Mouse (Mus musculus) limb, embryonic 11.5 days (tissue): Measurements from ENCODE around the gene Prkn. TPM values are rescaled to one million over a fixed set of nuclear protein-coding genes. Genes with fewer than 3 reads are reported as not detected.

ENCODE experiments used
- ATAC-seq: fragments of 200-750 bp; cut with Nextera tagmentation; 2 replicates; pipeline ENCODE4 v1.8.0; 2017; ENCODE audit warnings: low read depth; ENCODE audit not compliant: insufficient number of reproducible peaks, low FRiP score, low TSS enrichment
- DNase-seq: peaks from one replicate; pipeline ENCODE4 v3.0.0-alpha.2; 2015; ENCODE audit warnings: low spot score
- H3K27ac ChIP-seq: fragments of 300-500 bp; sonication (generic); replicated peaks from 2 replicates; pipeline ENCODE4 v1.5.1; 2014; ENCODE audit warnings: low read depth, mild to moderate bottlenecking, low read length
- H3K27me3 ChIP-seq: fragments of 300-500 bp; sonication (generic); 2 replicates; pipeline ENCODE4 v1.6.1; 2014; ENCODE audit warnings: mild to moderate bottlenecking, low read length, mixed read lengths; ENCODE audit not compliant: control insufficient read depth, insufficient read depth
- H3K36me3 ChIP-seq: fragments of 300-500 bp; sonication (generic); 2 replicates; pipeline ENCODE4 v1.6.1; 2014; ENCODE audit warnings: mild to moderate bottlenecking, low read length, moderate library complexity, mixed read lengths; ENCODE audit not compliant: control insufficient read depth, insufficient read depth
- H3K4me1 ChIP-seq: fragments of 300-500 bp; sonication (generic); 2 replicates; pipeline ENCODE4 v1.6.1; 2014; ENCODE audit warnings: low read length, mixed read lengths; ENCODE audit not compliant: control insufficient read depth, insufficient read depth
- H3K4me2 ChIP-seq: fragments of 300-500 bp; sonication (generic); 2 replicates; pipeline ENCODE4 v1.6.1; 2014; ENCODE audit warnings: low read depth, mild to moderate bottlenecking, moderate library complexity; ENCODE audit not compliant: severe bottlenecking
- H3K4me3 ChIP-seq: fragments of 300-500 bp; sonication (generic); 2 replicates; pipeline ENCODE4 v1.5.1; 2014; ENCODE audit warnings: low read depth, low read length
- H3K9ac ChIP-seq: fragments of 300-500 bp; sonication (generic); 2 replicates; pipeline ENCODE4 v1.6.1; 2014; ENCODE audit warnings: mild to moderate bottlenecking, low read length
- H3K9me3 ChIP-seq: fragments of 300-500 bp; sonication (generic); 2 replicates; pipeline ENCODE4 v1.6.1; 2016; ENCODE audit warnings: low read length; ENCODE audit not compliant: control insufficient read depth
- WGBS: fragments of 180-500 bp; shearing (Covaris S2); extraction: QIAGEN DNeasy Blood & Tissue Kit; methylation state at CpG from one replicate; pipeline ENCODE4 v1.1.7; 2014; 5-methylcytosine and 5-hydroxymethylcytosine counted together
- polyA plus RNA-seq: library from polyadenylated mRNA; unstranded; fragments of >200 nt; fragmentation: Nextera tagmentation; extraction: Ambion mirVana; gene quantifications from 2 replicates; pipeline ENCODE4 v1.2.1, GENCODE M21; 2014

The Prkn gene
- polyA plus RNA-seq, 1 experiment from 2014 or later = 1.2 TPM

DNA sequence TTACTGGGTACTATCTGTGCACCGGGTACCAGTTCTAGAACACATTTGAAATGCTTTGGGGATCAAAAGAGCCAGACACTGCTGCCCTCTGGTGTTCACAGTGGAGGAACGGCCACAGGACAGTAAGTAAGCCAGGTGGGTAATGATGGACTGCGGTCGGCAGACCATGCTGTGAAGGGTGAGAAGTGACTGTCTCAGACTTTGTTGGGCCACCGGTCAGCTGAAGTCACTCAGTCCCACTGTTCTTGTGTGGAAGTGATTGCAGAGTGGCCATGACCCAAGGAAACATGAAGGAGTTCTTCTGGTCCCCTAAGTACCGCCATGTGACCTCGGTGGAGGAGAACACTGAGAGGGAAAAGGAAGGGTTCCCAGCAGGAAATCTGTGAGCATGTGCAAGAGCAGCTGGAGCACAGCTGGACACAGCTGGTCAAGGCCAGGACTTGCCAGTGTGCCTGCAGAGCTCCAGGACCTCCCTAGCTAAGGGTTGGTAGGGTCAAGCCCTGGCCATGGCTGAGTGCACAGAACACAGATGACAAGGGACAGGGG is 1135.0 kb downstream of the Prkn start:
- H3K27ac ChIP-seq = no peak overlapping the region
- no peak for ATAC-seq
- H3K4me3 ChIP-seq = no peak overlapping the region
- peaks cover 9% of the 10 kb centered on the region; the same call in 1 of the 2 replicates for H3K4me1 ChIP-seq
- no peak overlapping the region for H3K4me2 ChIP-seq
- peak; percentile 65 for DNase-seq
- whole genome bisulfite sequencing = 33% methylated on average over 7 of the region's 7 CpGs
- no peaks in the 10 kb centered on the region for H3K9me3 ChIP-seq
- no peak overlapping the region for H3K9ac ChIP-seq
- H3K27me3 ChIP-seq = no peaks in the 10 kb centered on the region
- no peaks in the 10 kb centered on the region for H3K36me3 ChIP-seq

DNA sequence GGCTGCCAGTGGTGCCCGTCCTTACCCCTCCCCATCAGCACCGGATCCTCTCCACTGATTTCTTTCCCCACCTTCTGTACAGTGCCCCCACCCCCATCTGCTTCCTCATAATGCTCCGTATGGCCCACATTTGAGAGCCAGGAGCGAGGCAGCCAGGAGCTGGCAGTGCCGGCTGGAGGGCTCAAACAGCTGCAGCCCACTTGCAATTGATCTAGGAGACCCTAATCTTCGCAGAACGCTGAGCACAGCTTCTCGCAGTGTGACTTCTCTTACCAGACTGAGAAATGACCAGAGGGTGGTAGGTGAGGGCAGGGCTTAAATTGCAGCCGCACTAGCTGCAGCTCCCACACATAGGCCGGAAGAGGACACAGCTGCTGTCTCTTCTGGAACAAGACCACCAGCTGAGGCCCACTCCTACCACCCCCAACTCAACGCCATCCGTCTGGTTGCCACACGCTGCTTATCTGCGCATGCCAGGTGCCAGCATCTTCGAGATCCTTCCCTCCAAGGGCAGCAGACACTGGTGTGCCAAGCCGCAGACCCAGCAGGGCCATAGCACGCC is 1138.2 kb downstream of the Prkn start:
- no peak for ATAC-seq
- WGBS = 39% methylated on average over 17 of the region's 17 CpGs

DNA sequence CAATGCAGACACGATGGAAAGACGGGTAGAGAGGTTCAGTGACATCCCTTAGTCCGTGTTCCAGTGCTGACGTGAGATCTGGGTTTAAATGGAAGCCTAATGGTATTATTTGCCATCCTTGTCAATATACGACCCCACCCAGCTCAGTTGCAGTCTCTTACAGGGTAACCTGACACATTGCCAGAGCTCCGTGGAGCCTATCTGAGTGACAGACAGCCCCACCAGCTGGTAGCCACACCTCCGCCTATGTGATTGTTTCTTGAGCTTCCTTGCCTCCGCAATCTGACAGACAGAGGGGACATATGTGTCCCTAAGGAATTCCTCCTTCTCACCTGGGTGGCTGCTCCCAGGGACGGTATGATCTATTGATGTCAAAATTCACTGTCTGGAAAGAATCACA is 1141.5 kb downstream of the Prkn start:
- no peak for ATAC-seq
- WGBS = 64% methylated on average over 9 of the region's 9 CpGs

More for the DNA sequence above, 1138.2 kb downstream of the Prkn start:
- no peak for DNase-seq
- Histone ChIP-seq H3K27ac (no peak overlapping the region), H3K36me3 (no peaks in the 10 kb centered on the region), H3K9me3 (no peaks in the 10 kb centered on the region), H3K4me3 (no peak overlapping the region), H3K4me1 (peaks cover 7% of the 10 kb centered on the region; the same call in 1 of the 2 replicates), H3K4me2 (no peak overlapping the region), H3K9ac (no peak overlapping the region), H3K27me3 (no peaks in the 10 kb centered on the region)

DNA sequence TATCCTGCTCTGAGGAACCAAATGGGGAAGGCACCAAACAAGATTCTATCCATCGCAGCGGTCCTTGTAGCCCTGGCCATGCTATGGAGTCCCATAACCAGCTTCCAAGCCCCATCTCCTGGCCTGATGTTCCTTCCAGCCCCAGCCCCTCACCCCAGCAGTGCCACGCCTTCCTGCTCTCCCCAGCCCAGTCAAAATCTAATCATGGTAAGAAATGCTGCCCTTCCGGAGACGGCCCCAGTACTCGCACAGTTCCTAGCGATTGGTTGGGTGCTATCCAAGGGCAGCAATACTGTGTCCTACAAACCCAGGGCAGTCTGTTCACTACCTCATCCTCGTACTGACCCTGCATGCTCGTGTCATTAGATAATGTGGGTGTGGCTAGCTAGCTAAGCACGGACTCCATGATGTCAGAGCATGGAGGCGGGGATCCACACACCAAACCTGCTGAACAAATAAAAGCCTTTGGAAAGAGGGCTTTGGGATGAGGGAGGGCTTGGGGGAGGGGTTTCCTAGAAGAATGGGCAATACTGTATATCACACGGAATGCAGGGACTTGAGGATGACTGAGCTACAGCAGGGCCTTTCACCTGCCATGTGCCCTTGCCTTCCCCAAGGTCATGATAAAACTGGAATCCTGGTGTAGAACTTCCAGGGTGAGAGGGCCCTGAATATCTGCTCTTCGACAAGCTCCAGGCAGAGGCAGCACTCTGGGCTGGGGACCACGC is 1148.1 kb downstream of the Prkn start:
- 80% methylated on average over 14 of the region's 14 CpGs for WGBS
- H3K27ac ChIP-seq = no peak overlapping the region
- no peaks in the 10 kb centered on the region for H3K9me3 ChIP-seq
- no peaks in the 10 kb centered on the region for H3K27me3 ChIP-seq
- H3K4me2 ChIP-seq = no peak overlapping the region
- DNase-seq = no peak
- no peak overlapping the region for H3K9ac ChIP-seq
- H3K4me1 ChIP-seq = peaks cover 21% of the 10 kb centered on the region
- no peak overlapping the region for H3K4me3 ChIP-seq
- no peak for ATAC-seq
- no peaks in the 10 kb centered on the region for H3K36me3 ChIP-seq

More for the DNA sequence above, 1141.5 kb downstream of the Prkn start:
- no peak overlapping the region for H3K9ac ChIP-seq
- no peak overlapping the region for H3K4me3 ChIP-seq
- no peaks in the 10 kb centered on the region for H3K36me3 ChIP-seq
- H3K27ac ChIP-seq = no peak overlapping the region
- no peaks in the 10 kb centered on the region for H3K27me3 ChIP-seq
- H3K4me1 ChIP-seq = peaks cover 5% of the 10 kb centered on the region; the same call in 1 of the 2 replicates
- no peak overlapping the region for H3K4me2 ChIP-seq
- H3K9me3 ChIP-seq = no peaks in the 10 kb centered on the region
- DNase-seq = no peak

DNA sequence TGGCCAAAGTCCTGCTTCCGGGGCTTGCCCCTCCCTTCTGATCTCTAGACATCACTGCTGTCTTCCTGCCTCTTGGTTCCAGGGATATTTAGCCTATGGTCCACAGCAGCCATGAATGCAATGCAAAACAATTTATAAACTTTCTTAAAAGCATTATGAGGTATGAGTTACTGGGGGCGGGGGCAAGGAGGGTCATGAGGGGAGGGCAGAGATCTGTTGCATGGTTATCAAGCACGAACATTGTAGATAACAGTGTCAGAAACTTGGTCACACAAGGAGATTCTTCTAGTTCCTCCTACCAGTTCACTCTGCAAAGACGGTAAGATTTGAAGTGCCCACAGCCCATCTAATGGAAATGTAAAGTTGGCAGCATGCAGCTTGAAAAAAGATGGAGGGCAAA is 1149.1 kb downstream of the Prkn start:
- 87% methylated on average over 4 of the region's 4 CpGs for WGBS

DNA sequence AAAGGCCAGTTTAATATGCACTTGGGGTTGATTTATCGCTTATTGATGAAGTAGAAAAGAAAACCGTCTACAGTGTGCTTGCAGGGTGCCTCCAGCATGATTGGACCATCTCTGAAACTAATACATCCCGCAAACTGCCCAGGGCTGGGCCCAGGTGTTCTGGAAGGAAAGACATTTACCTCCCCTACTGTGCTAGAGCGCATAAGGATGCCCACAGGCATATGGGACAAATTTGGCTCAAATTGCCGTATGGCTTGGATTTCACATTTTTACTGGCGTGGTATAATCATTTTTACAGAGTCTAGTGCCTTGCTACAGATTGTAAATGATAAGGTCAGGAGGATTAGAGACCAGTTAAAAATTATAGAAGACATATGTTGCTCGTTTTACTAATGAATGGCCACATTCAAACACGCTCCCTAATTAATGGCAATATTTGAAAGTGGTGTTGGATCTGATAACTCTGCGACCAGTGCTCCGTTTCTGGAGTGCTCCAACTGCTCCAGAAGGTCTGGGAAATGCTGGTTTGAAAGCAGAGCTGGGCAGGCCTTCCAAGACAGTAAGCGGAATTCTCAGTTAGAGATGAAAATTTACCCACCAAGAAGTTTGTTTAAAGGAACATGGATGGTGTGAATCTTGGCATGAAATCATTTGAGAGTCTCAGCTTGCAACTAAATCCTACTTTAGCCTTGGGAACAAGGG is 1150.4 kb downstream of the Prkn start:
- H3K4me1 ChIP-seq = peaks cover 21% of the 10 kb centered on the region
- peak overlapping the region; percentile 25 for H3K27ac ChIP-seq
- DNase-seq (peak; percentile 54), ATAC-seq (0 out of 2 replicates have a peak, but pooled peaks have one; percentile 41)
- H3K9ac ChIP-seq = no peak overlapping the region
- WGBS = 22% methylated on average over 11 of the region's 11 CpGs
- no peaks in the 10 kb centered on the region for H3K9me3 ChIP-seq
- H3K36me3 ChIP-seq = no peaks in the 10 kb centered on the region
- no peak overlapping the region for H3K4me3 ChIP-seq
- no peaks in the 10 kb centered on the region for H3K27me3 ChIP-seq
- no peak overlapping the region; the same call in 1 of the 2 replicates for H3K4me2 ChIP-seq

More for the DNA sequence above, 1149.1 kb downstream of the Prkn start:
- peaks cover 21% of the 10 kb centered on the region for H3K4me1 ChIP-seq
- ATAC-seq = no peak
- H3K4me3 ChIP-seq = no peak overlapping the region
- DNase-seq = no peak
- no peak overlapping the region for H3K27ac ChIP-seq
- H3K27me3 ChIP-seq = no peaks in the 10 kb centered on the region
- no peak overlapping the region for H3K4me2 ChIP-seq
- no peaks in the 10 kb centered on the region for H3K9me3 ChIP-seq
- H3K36me3 ChIP-seq = no peaks in the 10 kb centered on the region
- H3K9ac ChIP-seq = no peak overlapping the region

DNA sequence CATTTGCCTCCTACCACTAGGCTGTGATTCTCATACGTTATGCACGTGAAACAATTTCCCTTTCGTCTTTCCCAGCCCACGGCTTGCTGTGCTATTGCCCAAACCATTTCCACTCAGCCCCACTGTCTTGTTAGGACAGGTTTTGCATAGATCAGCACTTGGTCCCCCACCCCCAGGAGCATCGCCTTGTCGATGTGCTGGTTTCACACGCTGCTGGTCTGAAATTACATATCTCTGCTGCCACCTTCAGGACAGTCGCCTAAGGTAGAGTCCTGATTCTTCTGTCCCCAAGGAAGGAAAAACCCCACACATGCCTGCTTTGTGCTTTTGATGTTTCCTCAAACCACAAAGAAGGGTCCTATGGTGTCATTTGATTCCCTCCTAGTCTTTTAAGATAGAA is 1153.1 kb downstream of the Prkn start:
- DNase-seq = peak; percentile 77
- 32% methylated on average over 8 of the region's 8 CpGs for whole genome bisulfite sequencing
- H3K9me3 ChIP-seq = no peaks in the 10 kb centered on the region
- H3K4me3 ChIP-seq = no peak overlapping the region
- H3K27me3 ChIP-seq = no peaks in the 10 kb centered on the region
- H3K4me2 ChIP-seq = no peak overlapping the region
- H3K36me3 ChIP-seq = no peaks in the 10 kb centered on the region
- no peak for ATAC-seq
- peaks cover 21% of the 10 kb centered on the region for H3K4me1 ChIP-seq
- no peak overlapping the region for H3K9ac ChIP-seq
- H3K27ac ChIP-seq = no peak overlapping the region

DNA sequence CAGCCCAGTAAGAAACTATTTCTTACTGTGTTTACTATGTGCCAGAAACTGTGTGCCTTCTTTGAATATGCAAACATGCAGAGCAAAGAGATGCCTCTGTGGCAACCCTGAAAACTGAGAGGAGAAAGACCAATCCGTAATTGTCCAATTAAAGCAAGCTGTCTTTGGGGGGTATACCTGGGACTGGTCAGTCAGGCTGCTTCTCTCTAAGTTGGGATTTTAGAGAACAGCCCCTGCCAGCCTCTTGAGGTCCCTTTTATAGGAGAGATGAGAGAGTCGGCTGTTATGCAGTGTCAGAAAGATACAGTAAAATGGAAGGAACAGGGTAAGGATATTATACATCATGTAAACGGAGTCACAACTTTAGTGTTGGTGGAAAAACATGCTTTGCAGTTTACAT is 1154.1 kb downstream of the Prkn start:
- no peak for ATAC-seq

More for the DNA sequence above, 1154.1 kb downstream of the Prkn start:
- Histone ChIP-seq H3K36me3 (no peaks in the 10 kb centered on the region), H3K4me2 (no peak overlapping the region), H3K27ac (no peak overlapping the region), H3K27me3 (no peaks in the 10 kb centered on the region), H3K4me1 (peaks cover 19% of the 10 kb centered on the region), H3K4me3 (no peak overlapping the region), H3K9me3 (no peaks in the 10 kb centered on the region), H3K9ac (no peak overlapping the region)
- WGBS = 79% methylated on average over 3 of the region's 3 CpGs
- DNase-seq = no peak
